ENCODE assay signal across 14 mouse cellular contexts in the genomic region with DNA sequence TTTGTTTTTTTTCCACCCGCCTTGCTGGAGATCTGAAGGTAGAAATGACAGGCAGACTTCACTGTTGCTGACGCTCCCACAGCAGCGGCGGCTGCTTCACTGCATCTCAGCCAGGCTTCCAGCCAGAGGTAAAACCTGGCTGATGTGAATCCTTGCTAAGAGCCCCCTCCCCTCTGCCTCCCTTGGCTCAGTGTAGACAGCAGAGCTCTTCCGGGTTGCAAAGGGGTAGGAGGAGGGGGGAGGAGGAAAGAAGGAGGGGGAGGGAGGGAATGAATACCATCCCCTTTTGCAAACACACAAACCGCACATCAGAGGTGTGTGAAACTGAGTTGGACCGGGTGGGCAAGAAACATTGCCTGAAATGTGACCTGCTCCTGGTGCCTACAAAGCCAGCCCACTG. TPM values are rescaled to one million over a fixed set of nuclear protein-coding genes. Genes with fewer than 3 reads are reported as not detected.
A peak's percentile ranks its signal among the peaks of the same experiment; 100 is the strongest.
DNase-seq lines count a peak whose midpoint lies in the region; ATAC-seq lines count a peak whose summit lies in the region.
"Had no signal": no experiment of that assay in that cellular context is flagged by ENCODE, and none has a peak within 500 bp of the region (broad histone marks: within the 10 kb centered on the region; RNA-seq: fewer than 3 reads in every experiment).

No protein-coding gene starts in this region.

- peak overlapping the region; percentile 29 for H3K4me3 ChIP-seq in megakaryocyte, embryonic 14.5 days (replicated peaks)
- H3K4me3 ChIP-seq in embryonic facial prominence, embryonic 11.5 days (ENCODE audit: low read depth, low read length): no peak overlapping the region
- H3K4me3 ChIP-seq in limb, embryonic 10.5 days: no peak overlapping the region
- no peak overlapping the region for H3K4me3 ChIP-seq in liver, embryonic 12.5 days

- under 1% methylated on average over 7 of the region's 7 CpGs for WGBS in embryonic facial prominence, embryonic 11.5 days
- WGBS in limb, embryonic 10.5 days: 2% methylated on average over 7 of the region's 7 CpGs
- 2% methylated on average over 7 of the region's 7 CpGs for WGBS in liver, embryonic 12.5 days (ENCODE audit: insufficient replicate concordance)

- no peaks in the 10 kb centered on the region for H3K9me3 ChIP-seq in megakaryocyte, embryonic 14.5 days
- no peaks in the 10 kb centered on the region for H3K9me3 ChIP-seq in embryonic facial prominence, embryonic 11.5 days (replicated peaks; ENCODE audit: control insufficient read depth, low read length)
- no peaks in the 10 kb centered on the region for H3K9me3 ChIP-seq in limb, embryonic 10.5 days (replicated peaks)
- no peaks in the 10 kb centered on the region for H3K9me3 ChIP-seq in liver, embryonic 12.5 days (replicated peaks)

- DNase-seq in embryonic facial prominence, embryonic 11.5 days (ENCODE audit: low spot score): peak; percentile 45
- DNase-seq in limb, embryonic 10.5 days (ENCODE audit: low spot score): peak; percentile 43
- peak; percentile 22 for DNase-seq in retina, postnatal 1 day
- DNase-seq in yolk sac, embryonic 10.5 days (ENCODE audit: low spot score): no peak
- DNase-seq: cerebellum, postnatal 36 days; lung, adult 2 months; spleen, adult 18-20 months had no signal

- H3K27me3 ChIP-seq in megakaryocyte, embryonic 14.5 days (replicated peaks): peaks cover 91% of the 10 kb centered on the region
- H3K27me3 ChIP-seq in embryonic facial prominence, embryonic 11.5 days (ENCODE audit: control insufficient read depth, insufficient read depth, low read length): peaks cover 59% of the 10 kb centered on the region
- H3K27me3 ChIP-seq in limb, embryonic 10.5 days (ENCODE audit: low read depth, poor library complexity, severe bottlenecking): peaks cover 97% of the 10 kb centered on the region
- peaks cover 97% of the 10 kb centered on the region for H3K27me3 ChIP-seq in liver, embryonic 12.5 days (replicated peaks)

- no peak overlapping the region for H3K9ac ChIP-seq in embryonic facial prominence, embryonic 11.5 days (replicated peaks; ENCODE audit: low read length)
- no peak overlapping the region for H3K9ac ChIP-seq in liver, embryonic 12.5 days

- no peaks in the 10 kb centered on the region for H3K36me3 ChIP-seq in megakaryocyte, embryonic 14.5 days (replicated peaks; ENCODE audit: low read length)
- H3K36me3 ChIP-seq in embryonic facial prominence, embryonic 11.5 days (replicated peaks; ENCODE audit: control insufficient read depth, insufficient read depth, low read depth, low read length): no peaks in the 10 kb centered on the region
- no peaks in the 10 kb centered on the region for H3K36me3 ChIP-seq in limb, embryonic 10.5 days
- H3K36me3 ChIP-seq in liver, embryonic 12.5 days: no peaks in the 10 kb centered on the region

- H3K27ac ChIP-seq in embryonic facial prominence, embryonic 11.5 days (replicated peaks; ENCODE audit: low read depth, low read length): no peak overlapping the region
- no peak overlapping the region for H3K27ac ChIP-seq in limb, embryonic 10.5 days
- no peak overlapping the region for H3K27ac ChIP-seq in liver, embryonic 12.5 days

- H3K4me2 ChIP-seq in embryonic facial prominence, embryonic 11.5 days (ENCODE audit: low read depth, low read length): 0 out of 2 replicates have a peak overlapping the region, but pooled peaks have one; percentile 1
- no peak overlapping the region for H3K4me2 ChIP-seq in liver, embryonic 12.5 days
- H3K4me2 ChIP-seq: heart, embryonic 11.5 days had no signal

- no peak for ATAC-seq in megakaryocyte, adult 5-6 weeks (ENCODE audit: poor library complexity, severe bottlenecking)
- no peak for ATAC-seq in embryonic facial prominence, embryonic 11.5 days (replicated peaks; ENCODE audit: insufficient number of reproducible peaks, low FRiP score, low TSS enrichment, low read depth)
- no peak for ATAC-seq in liver, embryonic 12.5 days

- H3K4me1 ChIP-seq in megakaryocyte, embryonic 14.5 days: peaks cover 58% of the 10 kb centered on the region
- peaks cover 4% of the 10 kb centered on the region for H3K4me1 ChIP-seq in embryonic facial prominence, embryonic 11.5 days (ENCODE audit: control insufficient read depth, insufficient read depth, low read length)
- H3K4me1 ChIP-seq in limb, embryonic 10.5 days: peaks cover 38% of the 10 kb centered on the region
- peaks cover 15% of the 10 kb centered on the region for H3K4me1 ChIP-seq in liver, embryonic 12.5 days

RNA-seq across cellular contexts. Expression of a gene that starts 1.7 kb away (rescaled TPM):
- not detected in 2 replicates for polyA plus RNA-seq in megakaryocyte, embryonic 14.5 days (2012; ENCODE audit: insufficient read depth, low replicate concordance)
- total RNA-seq in megakaryocyte, adult 5-6 weeks (2015): not detected in 2 replicates
- not detected in 2 replicates for total RNA-seq in megakaryocyte, adult 5-6 weeks (2017)
- 0.99 and 1.2 TPM in 2 replicates for polyA plus RNA-seq in embryonic facial prominence, embryonic 11.5 days (2014; fragmentation: Nextera tagmentation; extraction: Ambion mirVana)
- polyA plus RNA-seq in limb, embryonic 10.5 days (2016; fragmentation: Nextera tagmentation; extraction: Ambion mirVana): 0.39 TPM in 1 of 2 replicates, not detected in the other
- 0.37 TPM in 1 of 2 replicates, not detected in the other for polyA plus RNA-seq in liver, embryonic 12.5 days (2016; fragmentation: Nextera tagmentation; extraction: Ambion mirVana)
- total RNA-seq: gastrocnemius, adult 8-10 months; layer of hippocampus, adult 8-10 months; left cerebral cortex, postnatal 36 days had no signal
- polyA plus RNA-seq: lung, adult 2 months had no signal

RNA-seq across cellular contexts. Expression of a gene that starts 2.2 kb away (rescaled TPM):
- 0.36 TPM in 1 of 2 replicates, not detected in the other for polyA plus RNA-seq in megakaryocyte, embryonic 14.5 days (2012; ENCODE audit: insufficient read depth, low replicate concordance)
- 0.45 and 0.98 TPM in 2 replicates for total RNA-seq in megakaryocyte, adult 5-6 weeks (2015)
- 0.49 and 1.2 TPM in 2 replicates for total RNA-seq in megakaryocyte, adult 5-6 weeks (2017)
- 17.4 and 22.7 TPM in 2 replicates for polyA plus RNA-seq in embryonic facial prominence, embryonic 11.5 days (2014; fragmentation: Nextera tagmentation; extraction: Ambion mirVana)
- 6.3 and 6.5 TPM in 2 replicates for polyA plus RNA-seq in limb, embryonic 10.5 days (2016; fragmentation: Nextera tagmentation; extraction: Ambion mirVana)
- polyA plus RNA-seq in liver, embryonic 12.5 days (2016; fragmentation: Nextera tagmentation; extraction: Ambion mirVana): 2.0 and 2.1 TPM in 2 replicates
- total RNA-seq: left cerebral cortex, postnatal 36 days had no signal

RNA-seq across cellular contexts. Expression of a gene that starts 6.6 kb away (rescaled TPM):
- polyA plus RNA-seq in megakaryocyte, embryonic 14.5 days (2012; ENCODE audit: insufficient read depth, low replicate concordance): not detected in 2 replicates
- total RNA-seq in megakaryocyte, adult 5-6 weeks (2015): not detected in 2 replicates
- not detected in 2 replicates for total RNA-seq in megakaryocyte, adult 5-6 weeks (2017)
- polyA plus RNA-seq in embryonic facial prominence, embryonic 11.5 days (2014; fragmentation: Nextera tagmentation; extraction: Ambion mirVana): 1.0 and 1.7 TPM in 2 replicates
- 0.46 and 0.55 TPM in 2 replicates for polyA plus RNA-seq in limb, embryonic 10.5 days (2016; fragmentation: Nextera tagmentation; extraction: Ambion mirVana)
- polyA plus RNA-seq in liver, embryonic 12.5 days (2016; fragmentation: Nextera tagmentation; extraction: Ambion mirVana): not detected in 2 replicates
- total RNA-seq: gastrocnemius, adult 8-10 months; layer of hippocampus, adult 8-10 months; left cerebral cortex, postnatal 36 days had no signal
- polyA plus RNA-seq: heart, embryonic 11.5 days; lung, adult 2 months had no signal
